Mouse (Mus musculus) limb, embryonic 14.5 days (tissue): Measurements from ENCODE around the gene Fam43b. TPM values are rescaled to one million over a fixed set of nuclear protein-coding genes. Genes with fewer than 3 reads are reported as not detected.

Source experiments
- ATAC-seq: fragments of 200-750 bp; cut with Nextera tagmentation; 2 replicates; pipeline ENCODE4 v1.8.0; 2017; ENCODE audit warnings: low read depth, moderate number of reproducible peaks, moderate TSS enrichment; ENCODE audit not compliant: low FRiP score
- DNase-seq: peaks from one replicate; pipeline ENCODE4 v3.0.0-alpha.2; 2015; ENCODE audit warnings: low spot score
- H3K27ac ChIP-seq: fragments of 300-500 bp; sonication (generic); replicated peaks from 2 replicates; pipeline ENCODE4 v1.5.1; 2014; ENCODE audit warnings: low read depth, mild to moderate bottlenecking, low read length, moderate library complexity, mixed read lengths
- H3K27me3 ChIP-seq: fragments of 300-500 bp; sonication (generic); 2 replicates; pipeline ENCODE4 v1.6.1; 2014; ENCODE audit warnings: low read length, mixed read lengths; ENCODE audit not compliant: control insufficient read depth, insufficient read depth
- H3K36me3 ChIP-seq: fragments of 300-500 bp; sonication (generic); 2 replicates; pipeline ENCODE4 v1.6.1; 2014; ENCODE audit warnings: mild to moderate bottlenecking, low read length, moderate library complexity, mixed read lengths; ENCODE audit not compliant: control insufficient read depth, insufficient read depth
- H3K4me1 ChIP-seq: fragments of 300-500 bp; sonication (generic); 2 replicates; pipeline ENCODE4 v1.6.1; 2014; ENCODE audit warnings: antibody characterized with exemption, low read length, mixed read lengths; ENCODE audit not compliant: control insufficient read depth, insufficient read depth
- H3K4me2 ChIP-seq: fragments of 300-500 bp; sonication (generic); replicated peaks from 2 replicates; pipeline ENCODE4 v1.6.1; 2014; ENCODE audit warnings: low read depth, mild to moderate bottlenecking, low read length, moderate library complexity; ENCODE audit not compliant: severe bottlenecking
- H3K4me3 ChIP-seq: fragments of 300-500 bp; sonication (generic); replicated peaks from 2 replicates; pipeline ENCODE4 v1.5.1; 2014; ENCODE audit warnings: low read length
- H3K9ac ChIP-seq: fragments of 300-500 bp; sonication (generic); 2 replicates; pipeline ENCODE4 v1.6.1; 2014; ENCODE audit warnings: mild to moderate bottlenecking, low read depth, low read length, moderate library complexity; ENCODE audit not compliant: severe bottlenecking
- H3K9me3 ChIP-seq: fragments of 300-500 bp; sonication (generic); 2 replicates; pipeline ENCODE4 v1.6.1; 2016; ENCODE audit warnings: low read length; ENCODE audit not compliant: control insufficient read depth
- POLR2A ChIP-seq: fragments of 200-500 bp; IDR thresholded peaks from 2 replicates; pipeline ENCODE4 v1.8.0; 2012; ENCODE audit warnings: inconsistent platforms, mild to moderate bottlenecking, moderate library complexity, borderline replicate concordance; ENCODE audit not compliant: insufficient read depth, insufficient read length; ENCODE audit errors: extremely low read depth
- WGBS: fragments of 180-500 bp; shearing (Covaris S2); extraction: QIAGEN DNeasy Blood & Tissue Kit; methylation state at CpG from one replicate; pipeline ENCODE4 v1.1.7; 2014; 5-methylcytosine and 5-hydroxymethylcytosine counted together
- polyA plus RNA-seq, 2 experiments: library from polyadenylated mRNA; depleted of rRNA in 1 of 2; stranded (reverse) in 1 of 2; unstranded in 1 of 2; fragments of >200 nt; fragmentation: Nextera tagmentation in 1 of 2; extraction: Ambion mirVana in 1 of 2; gene quantifications; 2 replicates each; pipeline versions ENCODE4 v1.2.1 to v1.2.3; 2012 to 2014

Gene Fam43b
- polyA plus RNA-seq, 2 experiments: 0.07 TPM; not detected in 1

- Histone ChIP-seq H3K27ac (no peak overlapping the region), H3K9me3 (no peaks in the 10 kb centered on the region), H3K4me3 (no peak overlapping the region), H3K9ac (no peak overlapping the region), H3K4me1 (peaks cover 6% of the 10 kb centered on the region; the same call in 1 of the 2 replicates), H3K36me3 (no peaks in the 10 kb centered on the region), H3K4me2 (no peak overlapping the region), H3K27me3 (peaks cover 66% of the 10 kb centered on the region)
- DNase-seq: no peak
- 58% methylated on average over 7 of the region's 7 CpGs for WGBS
- no peak for ATAC-seq
- no peak for TF ChIP-seq POLR2A
These were observed 2.6 kb downstream of the Fam43b start for GRCm38 (mm10) chr4:138393703-138394102.

- Histone ChIP-seq H3K4me1 (no peaks in the 10 kb centered on the region), H3K27me3 (no peaks in the 10 kb centered on the region), H3K4me3 (no peak overlapping the region), H3K36me3 (no peaks in the 10 kb centered on the region), H3K27ac (no peak overlapping the region), H3K9ac (no peak overlapping the region), H3K4me2 (no peak overlapping the region), H3K9me3 (no peaks in the 10 kb centered on the region)
- no peak for DNase-seq
- 58% methylated on average over 4 of the region's 4 CpGs for WGBS
- no peak for ATAC-seq
- no peak for TF ChIP-seq POLR2A
These were observed 12.5 kb downstream of the Fam43b start for GRCm38 (mm10) chr4:138383789-138384188.

- no peak for TF ChIP-seq POLR2A
These were observed 13.9 kb downstream of the Fam43b start for GRCm38 (mm10) chr4:138382462-138382861.

GRCm38 (mm10) chr4:138380132-138380689 is 16.1 kb downstream of the Fam43b start:
- DNase-seq: no peak
- no peak overlapping the region for H3K4me3 ChIP-seq
- H3K27ac ChIP-seq: no peak overlapping the region
- H3K9me3 ChIP-seq: no peaks in the 10 kb centered on the region
- no peaks in the 10 kb centered on the region for H3K4me1 ChIP-seq
- H3K4me2 ChIP-seq: no peak overlapping the region
- H3K36me3 ChIP-seq: no peaks in the 10 kb centered on the region
- 54% methylated on average over 10 of the region's 10 CpGs for WGBS
- H3K9ac ChIP-seq: no peak overlapping the region
- TF ChIP-seq POLR2A: no peak
- no peaks in the 10 kb centered on the region for H3K27me3 ChIP-seq
- no peak for ATAC-seq

More at GRCm38 (mm10) chr4:138382462-138382861, 13.9 kb downstream of the Fam43b start:
- no peaks in the 10 kb centered on the region for H3K9me3 ChIP-seq
- no peak overlapping the region for H3K27ac ChIP-seq
- H3K36me3 ChIP-seq: no peaks in the 10 kb centered on the region
- DNase-seq (no peak), ATAC-seq (no peak)
- no peaks in the 10 kb centered on the region for H3K27me3 ChIP-seq
- no peak overlapping the region for H3K9ac ChIP-seq
- H3K4me1 ChIP-seq: no peaks in the 10 kb centered on the region
- H3K4me3 ChIP-seq: no peak overlapping the region
- WGBS: 71% methylated on average over 6 of the region's 6 CpGs
- H3K4me2 ChIP-seq: no peak overlapping the region

GRCm38 (mm10) chr4:138379091-138379840 is 17.1 kb downstream of the Fam43b start:
- WGBS: 61% methylated on average over 14 of the region's 14 CpGs
- Histone ChIP-seq H3K4me2 (no peak overlapping the region), H3K27me3 (no peaks in the 10 kb centered on the region), H3K4me1 (no peaks in the 10 kb centered on the region), H3K9ac (no peak overlapping the region), H3K9me3 (no peaks in the 10 kb centered on the region), H3K4me3 (no peak overlapping the region), H3K27ac (no peak overlapping the region), H3K36me3 (no peaks in the 10 kb centered on the region)
- TF ChIP-seq POLR2A: no peak
- ATAC-seq (no peak), DNase-seq (peak; percentile 38)

- H3K36me3 ChIP-seq: no peaks in the 10 kb centered on the region
- DNase-seq: peak; percentile 52
- WGBS: 52% methylated on average over 6 of the region's 6 CpGs
These were observed 18.8 kb downstream of the Fam43b start for GRCm38 (mm10) chr4:138377526-138377925.

More at GRCm38 (mm10) chr4:138377526-138377925, 18.8 kb downstream of the Fam43b start:
- Histone ChIP-seq H3K4me2 (no peak overlapping the region), H3K9ac (no peak overlapping the region), H3K4me3 (no peak overlapping the region), H3K9me3 (no peaks in the 10 kb centered on the region), H3K27ac (no peak overlapping the region), H3K27me3 (no peaks in the 10 kb centered on the region), H3K4me1 (no peaks in the 10 kb centered on the region)
- no peak for ATAC-seq
- TF ChIP-seq POLR2A: no peak
